Comparison of ENCODE assay signal across 10 mouse cellular contexts in the genomic region with DNA sequence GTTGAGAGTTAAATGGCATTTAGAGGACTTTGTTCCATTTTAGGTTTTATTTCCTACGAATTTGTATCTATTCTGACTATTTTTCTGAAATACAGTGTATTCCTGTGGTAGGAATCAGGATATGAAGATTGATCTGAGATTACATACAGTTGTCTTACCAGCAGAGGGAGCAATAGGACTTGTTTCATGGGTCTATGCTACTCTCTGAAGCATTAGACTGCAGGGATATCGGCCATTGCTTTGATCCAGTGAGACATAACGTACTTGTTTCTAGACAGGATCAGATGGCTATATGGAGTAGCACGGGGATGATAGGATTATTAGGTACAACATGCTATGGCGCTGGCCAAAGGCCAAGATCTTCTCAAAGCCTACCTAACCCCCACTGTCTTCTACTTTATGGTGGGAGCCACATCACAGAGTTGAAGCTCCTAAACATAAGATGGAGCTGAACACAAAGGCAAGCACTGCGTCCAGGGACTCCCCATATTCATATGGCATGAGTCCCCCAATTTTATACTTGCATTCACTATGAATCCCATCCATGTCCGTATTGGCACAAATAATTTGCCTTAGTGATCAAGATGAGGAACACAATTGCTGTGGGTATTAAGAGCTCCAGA. TPM values are rescaled to one million over a fixed set of nuclear protein-coding genes. Genes with fewer than 3 reads are reported as not detected.
A peak's percentile ranks its signal among the peaks of the same experiment; 100 is the strongest.
DNase-seq lines count a peak whose midpoint lies in the region; ATAC-seq and TF ChIP-seq lines count a peak whose summit lies in the region.
"Had no signal": no experiment of that assay in that cellular context is flagged by ENCODE, and none has a peak within 500 bp of the region (broad histone marks: within the 10 kb centered on the region; RNA-seq: fewer than 3 reads in every experiment).

No protein-coding gene starts in this region.

- WGBS in forebrain, embryonic 13.5 days = 67% methylated on average over 7 of the region's 7 CpGs
- 74% methylated on average over 7 of the region's 7 CpGs for WGBS in forebrain, embryonic 11.5 days

- no peaks in the 10 kb centered on the region for H3K27me3 ChIP-seq in forebrain, embryonic 13.5 days
- no peaks in the 10 kb centered on the region for H3K27me3 ChIP-seq in forebrain, embryonic 11.5 days (ENCODE audit: control insufficient read depth, insufficient read depth, low read length)

- peak; percentile 75 for ATAC-seq in forebrain, embryonic 13.5 days
- no peak for ATAC-seq in forebrain, embryonic 11.5 days (replicated peaks; ENCODE audit: low FRiP score)
- peak; percentile 58 to 76; a peak in 1 of 4 replicates for ATAC-seq in hematopoietic stem cell, adult 5-6 weeks (replicated peaks in 1 of 2; ENCODE audit: insufficient read depth in 1 of 2, low FRiP score in 2 of 2, low TSS enrichment in 1 of 2, low read depth in 1 of 2, poor library complexity in 2 of 2, severe bottlenecking in 2 of 2)

- 0 out of 2 replicates have a peak, but pooled peaks cover 8% of the 10 kb centered on the region for H3K4me1 ChIP-seq in forebrain, embryonic 13.5 days
- H3K4me1 ChIP-seq in forebrain, embryonic 11.5 days (replicated peaks; ENCODE audit: control insufficient read depth, insufficient read depth, low read length) = no peaks in the 10 kb centered on the region

- H3K9ac ChIP-seq in forebrain, embryonic 13.5 days = no peak overlapping the region
- H3K9ac ChIP-seq in forebrain, embryonic 11.5 days (ENCODE audit: low read length) = no peak overlapping the region

- DNase-seq in forebrain, embryonic 11.5 days (ENCODE audit: low spot score) = no peak
- peak; percentile 78 for DNase-seq in 416B (ENCODE audit: low read depth)
- DNase-seq in brain, embryonic 14.5 days (ENCODE audit: low read depth) = peak; percentile 87
- DNase-seq in left cerebral cortex, postnatal 25 days (ENCODE audit: low spot score in 2 of 2) = peak; percentile 52 to 75
- peak; percentile 84 for DNase-seq in retina, postnatal 1 day
- DNase-seq in thymus, postnatal 4 days = no peak

- no peak overlapping the region for H3K4me2 ChIP-seq in forebrain, embryonic 13.5 days
- no peak overlapping the region for H3K4me2 ChIP-seq in forebrain, embryonic 11.5 days (ENCODE audit: low read depth, low read length, severe bottlenecking)

- H3K4me3 ChIP-seq in forebrain, embryonic 13.5 days = no peak overlapping the region
- no peak overlapping the region for H3K4me3 ChIP-seq in forebrain, embryonic 11.5 days (ENCODE audit: low read depth, low read length)

- no peak overlapping the region for H3K27ac ChIP-seq in forebrain, embryonic 13.5 days
- H3K27ac ChIP-seq in forebrain, embryonic 11.5 days (ENCODE audit: low read depth, low read length) = no peak overlapping the region

- no peak for TF ChIP-seq POLR2A in brain, embryonic 14.5 days (IDR thresholded peaks at IDR 0.05; ENCODE audit: borderline replicate concordance, extremely low read depth, insufficient read depth, insufficient read length, poor library complexity, severe bottlenecking)

- H3K36me3 ChIP-seq in forebrain, embryonic 13.5 days (ENCODE audit: poor library complexity, severe bottlenecking) = peaks cover 14% of the 10 kb centered on the region; the same call in 1 of the 2 replicates
- no peaks in the 10 kb centered on the region; the same call in 1 of the 2 replicates for H3K36me3 ChIP-seq in forebrain, embryonic 11.5 days (ENCODE audit: control insufficient read depth, insufficient read depth, low read length)

- TF ChIP-seq CTCF in brain, embryonic 14.5 days (IDR thresholded peaks at IDR 0.05; ENCODE audit: borderline replicate concordance, extremely low read depth, insufficient read depth, insufficient read length) = peak; percentile 50; the same call in 1 of the 2 replicates

- no peaks in the 10 kb centered on the region for H3K9me3 ChIP-seq in forebrain, embryonic 13.5 days (replicated peaks)
- no peaks in the 10 kb centered on the region for H3K9me3 ChIP-seq in forebrain, embryonic 11.5 days (ENCODE audit: control insufficient read depth, low read length)

- intact Hi-C loops in left cerebral cortex, postnatal 25 days (cut with DNase I) = loop anchor here (2.0 to 5.0 kb wide), 4 partner anchors 128 to 283 kb away; no protein-coding TSS in a partner anchor

RNA-seq across cellular contexts. Expression of a gene that starts 19.6 kb away (rescaled TPM):
- 4.1 and 4.8 TPM in 2 replicates for polyA plus RNA-seq in forebrain, embryonic 13.5 days (2015; fragmentation: Nextera tagmentation; extraction: Ambion mirVana)
- 14.3 and 18.0 TPM in 2 replicates for polyA plus RNA-seq in forebrain, embryonic 11.5 days (2014; fragmentation: Nextera tagmentation; extraction: Ambion mirVana)
- polyA plus RNA-seq in brain, embryonic 14.5 days (2012; rRNA removed) = 4.7 and 5.2 TPM in 2 replicates
- 41.4 and 43.8 TPM in 2 replicates for total RNA-seq in hematopoietic stem cell, adult 5-6 weeks (2017)
- total RNA-seq in left cerebral cortex, postnatal 25 days (2021) = 1 to 10 TPM in 1 of 2 experiments, under 1 TPM in 1; 0.85 to 1.5 TPM

RNA-seq across cellular contexts. Expression of a gene that starts 27.6 kb away (rescaled TPM):
- polyA plus RNA-seq in forebrain, embryonic 13.5 days (2015; fragmentation: Nextera tagmentation; extraction: Ambion mirVana) = 0.09 TPM in 1 of 2 replicates, not detected in the other
- polyA plus RNA-seq in forebrain, embryonic 11.5 days (2014; fragmentation: Nextera tagmentation; extraction: Ambion mirVana) = not detected in 2 replicates
- polyA plus RNA-seq in brain, embryonic 14.5 days (2012; rRNA removed) = 0.03 and 0.06 TPM in 2 replicates
- not detected in 2 replicates for total RNA-seq in hematopoietic stem cell, adult 5-6 weeks (2017)
- not detected for total RNA-seq in left cerebral cortex, postnatal 25 days (2021)
- polyA plus RNA-seq: large intestine, adult 2 months; small intestine, adult 2 months had no signal

RNA-seq across cellular contexts. Expression of a gene that starts 36.3 kb away (rescaled TPM):
- 80.2 and 81.1 TPM in 2 replicates for polyA plus RNA-seq in forebrain, embryonic 13.5 days (2015; fragmentation: Nextera tagmentation; extraction: Ambion mirVana)
- polyA plus RNA-seq in forebrain, embryonic 11.5 days (2014; fragmentation: Nextera tagmentation; extraction: Ambion mirVana) = 56.8 and 60.9 TPM in 2 replicates
- polyA plus RNA-seq in brain, embryonic 14.5 days (2012; rRNA removed) = 35.8 and 42.3 TPM in 2 replicates
- 37.0 and 55.8 TPM in 2 replicates for total RNA-seq in hematopoietic stem cell, adult 5-6 weeks (2017)
- total RNA-seq in left cerebral cortex, postnatal 25 days (2021) = 10 to 100 TPM; 28.4 to 29.4 TPM

Comparison
In these comparisons a context has a peak if more than half of its experiments do, and no peak if none do; other contexts are left out.
1. DNase-seq: peak in 416B (single experiment), brain, embryonic 14.5 days (single experiment), left cerebral cortex, postnatal 25 days (2 of 2) and retina, postnatal 1 day (single experiment); none in forebrain, embryonic 11.5 days (single experiment) and thymus, postnatal 4 days (single experiment).